Mouse (Mus musculus): ENCODE measurements around the gene Stab2. TPM values are rescaled to one million over a fixed set of nuclear protein-coding genes. Genes with fewer than 3 reads are reported as not detected.

The Stab2 gene
- polyA plus RNA-seq, 1 experiment from 2014 or later = 0.32 TPM

GRCm38 (mm10) chr10:87032768-87033167 is 24.9 kb upstream of the Stab2 start:
- peaks cover 11% of the 10 kb centered on the region for H3K27me3 ChIP-seq
- no peaks in the 10 kb centered on the region for H3K36me3 ChIP-seq
- H3K4me1 ChIP-seq = no peaks in the 10 kb centered on the region
- H3K27ac ChIP-seq = no peak overlapping the region
- H3K4me2 ChIP-seq (replicated peaks) = no peak overlapping the region
- no peak for ATAC-seq (ENCODE audit: low FRiP score, low read depth)
- no peak overlapping the region for H3K4me3 ChIP-seq
- 88% methylated on average over 8 of the region's 8 CpGs for WGBS
- no peak overlapping the region for H3K9ac ChIP-seq
- no peaks in the 10 kb centered on the region for H3K9me3 ChIP-seq

GRCm38 (mm10) chr10:87024884-87025283 is 17.1 kb upstream of the Stab2 start:
- ATAC-seq (ENCODE audit: low FRiP score, low read depth) = peak; percentile 80

GRCm38 (mm10) chr10:87020711-87021110 is 12.9 kb upstream of the Stab2 start:
- no peaks in the 10 kb centered on the region for H3K9me3 ChIP-seq
- 69% methylated on average over 15 of the region's 16 CpGs for WGBS

More at GRCm38 (mm10) chr10:87024884-87025283, 17.1 kb upstream of the Stab2 start:
- Histone ChIP-seq H3K27ac (no peak overlapping the region), H3K4me3 (no peak overlapping the region), H3K9ac (no peak overlapping the region), H3K27me3 (peaks cover 2% of the 10 kb centered on the region; the same call in 1 of the 2 replicates), H3K4me1 (no peaks in the 10 kb centered on the region), H3K4me2 (replicated peaks) (no peak overlapping the region), H3K36me3 (no peaks in the 10 kb centered on the region), H3K9me3 (no peaks in the 10 kb centered on the region)
- 2% methylated on average over 8 of the region's 10 CpGs for WGBS

GRCm38 (mm10) chr10:87018876-87019275 is 11.1 kb upstream of the Stab2 start:
- Histone ChIP-seq H3K9me3 (no peaks in the 10 kb centered on the region), H3K27me3 (no peaks in the 10 kb centered on the region), H3K4me1 (peaks cover 4% of the 10 kb centered on the region; the same call in 1 of the 2 replicates), H3K4me3 (no peak overlapping the region), H3K36me3 (no peaks in the 10 kb centered on the region), H3K27ac (no peak overlapping the region), H3K4me2 (replicated peaks) (no peak overlapping the region), H3K9ac (no peak overlapping the region)
- no peak for ATAC-seq (ENCODE audit: low FRiP score, low read depth)
- WGBS = 74% methylated on average over 9 of the region's 9 CpGs

More at GRCm38 (mm10) chr10:87020711-87021110, 12.9 kb upstream of the Stab2 start:
- Histone ChIP-seq H3K4me2 (replicated peaks) (no peak overlapping the region), H3K27me3 (no peaks in the 10 kb centered on the region), H3K4me1 (peaks cover 4% of the 10 kb centered on the region; the same call in 1 of the 2 replicates), H3K27ac (no peak overlapping the region), H3K9ac (no peak overlapping the region), H3K4me3 (no peak overlapping the region), H3K36me3 (no peaks in the 10 kb centered on the region)
- ATAC-seq (ENCODE audit: low FRiP score, low read depth) = no peak

- H3K9me3 ChIP-seq = no peaks in the 10 kb centered on the region
- H3K27me3 ChIP-seq = no peaks in the 10 kb centered on the region
- WGBS = 69% methylated on average over 9 of the region's 9 CpGs
- H3K27ac ChIP-seq = no peak overlapping the region
- H3K4me3 ChIP-seq = no peak overlapping the region
- H3K9ac ChIP-seq = no peak overlapping the region
- no peak overlapping the region for H3K4me2 ChIP-seq (replicated peaks)
- 0 out of 2 replicates have a peak, but pooled peaks have one; percentile 24 for ATAC-seq (ENCODE audit: low FRiP score, low read depth)
- H3K36me3 ChIP-seq = no peaks in the 10 kb centered on the region
- peaks cover 4% of the 10 kb centered on the region; the same call in 1 of the 2 replicates for H3K4me1 ChIP-seq
Measured at GRCm38 (mm10) chr10:87016151-87016692, 8.4 kb upstream of the Stab2 start.

GRCm38 (mm10) chr10:87015403-87015802 is 7.6 kb upstream of the Stab2 start:
- Histone ChIP-seq H3K4me1 (peaks cover 4% of the 10 kb centered on the region; the same call in 1 of the 2 replicates), H3K27ac (no peak overlapping the region), H3K9me3 (no peaks in the 10 kb centered on the region), H3K4me3 (no peak overlapping the region), H3K4me2 (replicated peaks) (no peak overlapping the region), H3K27me3 (no peaks in the 10 kb centered on the region), H3K9ac (no peak overlapping the region), H3K36me3 (no peaks in the 10 kb centered on the region)
- no peak for ATAC-seq (ENCODE audit: low FRiP score, low read depth)
- WGBS = 67% methylated on average over 5 of the region's 5 CpGs

GRCm38 (mm10) chr10:87014391-87014965 is 6.7 kb upstream of the Stab2 start:
- H3K4me1 ChIP-seq = peaks cover 4% of the 10 kb centered on the region; the same call in 1 of the 2 replicates
- no peak for ATAC-seq (ENCODE audit: low FRiP score, low read depth)
- no peaks in the 10 kb centered on the region for H3K36me3 ChIP-seq
- H3K27ac ChIP-seq = no peak overlapping the region
- no peaks in the 10 kb centered on the region for H3K27me3 ChIP-seq
- 82% methylated on average over 7 of the region's 7 CpGs for WGBS
- H3K9me3 ChIP-seq = no peaks in the 10 kb centered on the region
- no peak overlapping the region for H3K4me2 ChIP-seq (replicated peaks)
- H3K9ac ChIP-seq = no peak overlapping the region
- H3K4me3 ChIP-seq = no peak overlapping the region

GRCm38 (mm10) chr10:87012087-87012486 is 4.3 kb upstream of the Stab2 start:
- H3K27ac ChIP-seq = no peak overlapping the region
- ATAC-seq (ENCODE audit: low FRiP score, low read depth) = no peak
- no peaks in the 10 kb centered on the region for H3K9me3 ChIP-seq
- no peaks in the 10 kb centered on the region for H3K36me3 ChIP-seq
- no peaks in the 10 kb centered on the region for H3K4me1 ChIP-seq
- no peak overlapping the region for H3K4me2 ChIP-seq (replicated peaks)
- WGBS = 85% methylated on average over 7 of the region's 7 CpGs
- no peak overlapping the region for H3K4me3 ChIP-seq
- H3K9ac ChIP-seq = no peak overlapping the region
- H3K27me3 ChIP-seq = no peaks in the 10 kb centered on the region

GRCm38 (mm10) chr10:87008215-87008499 is 332 bp upstream of the Stab2 start:
- no peak for ATAC-seq (ENCODE audit: low FRiP score, low read depth)
- no peak overlapping the region for H3K4me2 ChIP-seq (replicated peaks)
- whole genome bisulfite sequencing = 90% methylated on average over 3 of the region's 3 CpGs
- H3K27me3 ChIP-seq = no peaks in the 10 kb centered on the region
- no peaks in the 10 kb centered on the region for H3K36me3 ChIP-seq
- H3K27ac ChIP-seq = no peak overlapping the region
- H3K4me3 ChIP-seq = no peak overlapping the region
- H3K9ac ChIP-seq = no peak overlapping the region
- no peaks in the 10 kb centered on the region for H3K4me1 ChIP-seq
- no peaks in the 10 kb centered on the region for H3K9me3 ChIP-seq

- H3K9me3 ChIP-seq = no peaks in the 10 kb centered on the region
- H3K4me3 ChIP-seq = no peak overlapping the region
- H3K27ac ChIP-seq = no peak overlapping the region
- ATAC-seq (ENCODE audit: low FRiP score, low read depth) = no peak
- no peaks in the 10 kb centered on the region for H3K4me1 ChIP-seq
- H3K4me2 ChIP-seq (replicated peaks) = no peak overlapping the region
- H3K36me3 ChIP-seq = no peaks in the 10 kb centered on the region
- WGBS = 80% methylated on average over 14 of the region's 14 CpGs
- no peak overlapping the region for H3K9ac ChIP-seq
- no peaks in the 10 kb centered on the region for H3K27me3 ChIP-seq
Measured at GRCm38 (mm10) chr10:86992238-86992976, 15.4 kb downstream of the Stab2 start.

- 57% methylated on average over 9 of the region's 9 CpGs for WGBS
- H3K36me3 ChIP-seq = no peaks in the 10 kb centered on the region
Measured at GRCm38 (mm10) chr10:86990666-86991065, 17.2 kb downstream of the Stab2 start.

GRCm38 (mm10) chr10:86989838-86990237 is 18.0 kb downstream of the Stab2 start:
- H3K9ac ChIP-seq = no peak overlapping the region
- no peaks in the 10 kb centered on the region for H3K27me3 ChIP-seq
- H3K27ac ChIP-seq = no peak overlapping the region
- H3K4me2 ChIP-seq (replicated peaks) = no peak overlapping the region
- H3K36me3 ChIP-seq = no peaks in the 10 kb centered on the region
- 66% methylated on average over 8 of the region's 8 CpGs for WGBS
- H3K9me3 ChIP-seq = no peaks in the 10 kb centered on the region
- no peaks in the 10 kb centered on the region for H3K4me1 ChIP-seq
- ATAC-seq (ENCODE audit: low FRiP score, low read depth) = no peak
- no peak overlapping the region for H3K4me3 ChIP-seq

More at GRCm38 (mm10) chr10:86990666-86991065, 17.2 kb downstream of the Stab2 start:
- no peaks in the 10 kb centered on the region for H3K4me1 ChIP-seq
- H3K27ac ChIP-seq = no peak overlapping the region
- H3K4me2 ChIP-seq (replicated peaks) = no peak overlapping the region
- ATAC-seq (ENCODE audit: low FRiP score, low read depth) = no peak
- no peak overlapping the region for H3K9ac ChIP-seq
- H3K4me3 ChIP-seq = no peak overlapping the region
- H3K27me3 ChIP-seq = no peaks in the 10 kb centered on the region
- no peaks in the 10 kb centered on the region for H3K9me3 ChIP-seq

Data from limb, embryonic 13.5 days (tissue).